Mouse (Mus musculus): Measurements from ENCODE around the gene Sult1d1.

DNA sequence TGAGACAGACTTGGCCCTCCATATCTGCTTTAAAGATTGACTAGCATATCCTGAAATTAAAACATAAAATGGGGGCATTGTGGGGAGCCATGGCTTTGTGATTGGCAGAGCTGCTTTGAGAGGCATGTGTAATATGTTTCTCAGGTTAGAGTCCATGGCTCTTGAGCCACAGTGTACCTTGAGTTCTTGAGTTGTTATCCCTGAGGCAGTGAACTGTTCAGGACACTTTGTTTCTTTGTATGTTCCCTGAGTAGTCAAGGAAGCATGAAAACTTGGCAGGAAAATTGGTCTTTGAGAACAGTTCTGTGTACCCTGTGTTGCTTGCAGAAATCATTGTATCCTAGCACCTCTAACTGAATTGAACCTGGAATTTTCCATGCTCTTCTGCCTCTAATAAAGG is 5.9 kb downstream of the Sult1d1 start:
- TF ChIP-seq POLR2A (IDR thresholded peaks at IDR 0.05; ENCODE audit: borderline replicate concordance, extremely low read depth, low read depth, low read length) (no peak), CTCF (IDR thresholded peaks at IDR 0.05; ENCODE audit: insufficient read depth, low read length) (no peak)

Data from lung, adult 2 months (tissue).